Mouse (Mus musculus) small intestine, adult 2 months (tissue): ENCODE results near the gene Ube2e1. TPM values are rescaled to one million over a fixed set of nuclear protein-coding genes. Genes with fewer than 3 reads are reported as not detected.

Source experiments
- H3K27ac ChIP-seq: fragments of 200-500 bp; 2 replicates; pipeline ENCODE4 v1.5.1; 2012; ENCODE audit warnings: low read depth, low read length, control low read depth, inconsistent platforms; ENCODE audit not compliant: insufficient read depth
- H3K27me3 ChIP-seq: fragments of 200-500 bp; 2 replicates; pipeline ENCODE4 v1.6.1; 2012; ENCODE audit warnings: mild to moderate bottlenecking, moderate library complexity, low read length, inconsistent platforms; ENCODE audit not compliant: control insufficient read depth, insufficient read depth
- H3K36me3 ChIP-seq: fragments of 200-500 bp; 2 replicates; pipeline ENCODE4 v1.6.1; 2012; ENCODE audit warnings: mild to moderate bottlenecking, low read length, control low read depth, inconsistent platforms; ENCODE audit not compliant: control insufficient read depth, insufficient read depth
- H3K4me1 ChIP-seq: fragments of 200-500 bp; 2 replicates; pipeline ENCODE4 v1.6.1; 2012; ENCODE audit warnings: low read length, inconsistent platforms, mixed read lengths; ENCODE audit not compliant: control insufficient read depth, insufficient read depth, insufficient read length
- H3K4me3 ChIP-seq: fragments of 200-500 bp; 2 replicates; pipeline ENCODE4 v1.5.1; 2012; ENCODE audit warnings: low read depth, mild to moderate bottlenecking, control low read depth, inconsistent platforms, low read length, moderate library complexity
- CTCF ChIP-seq: fragments of 200-500 bp; IDR thresholded peaks from 2 replicates; pipeline ENCODE4 v1.5.1; 2012; ENCODE audit warnings: low read depth, mild to moderate bottlenecking, control low read depth, inconsistent platforms, low read length, moderate library complexity, mixed read lengths; ENCODE audit not compliant: insufficient replicate concordance, insufficient read length; ENCODE audit errors: extremely low read depth
- POLR2A ChIP-seq: fragments of 200-500 bp; IDR thresholded peaks from 2 replicates; pipeline ENCODE4 v1.6.1; 2012; ENCODE audit warnings: low read depth, mild to moderate bottlenecking, control low read depth, inconsistent platforms, low read length, moderate library complexity
- WGBS: fragments of 180-500 bp; shearing (Covaris S2); methylation state at CpG from one replicate; pipeline ENCODE4 v1.1.7; 2018; 5-methylcytosine and 5-hydroxymethylcytosine counted together
- polyA plus RNA-seq: library from polyadenylated mRNA; depleted of rRNA; stranded (reverse); fragments of >200 nt; gene quantifications from 2 replicates; pipeline ENCODE4 v1.2.3, GENCODE M21; 2012

Gene Ube2e1
- polyA plus RNA-seq, 1 experiment: 6.8 TPM

DNA sequence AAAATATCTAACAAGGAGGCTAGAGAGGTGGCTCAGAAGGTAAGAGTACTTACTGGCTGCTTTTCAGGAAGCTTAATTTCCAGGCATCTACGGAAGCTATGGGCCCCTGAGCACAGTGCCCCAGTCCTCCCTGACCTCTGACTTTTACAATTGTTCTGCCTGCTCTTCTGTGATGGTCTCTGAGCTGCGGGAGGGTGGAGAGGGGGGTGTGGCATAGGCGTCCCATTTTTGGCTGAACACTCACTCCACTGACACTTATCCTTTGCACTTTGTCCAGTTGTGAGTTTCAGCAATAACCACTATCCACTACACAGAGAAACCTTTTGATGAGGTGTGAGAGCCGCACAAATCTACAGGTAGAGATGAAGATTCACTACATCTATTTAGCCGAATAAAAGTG is 35.4 kb upstream of the Ube2e1 start:
- Histone ChIP-seq H3K4me3 (no peak overlapping the region), H3K4me1 (no peaks in the 10 kb centered on the region), H3K36me3 (no peaks in the 10 kb centered on the region), H3K27ac (no peak overlapping the region), H3K27me3 (no peaks in the 10 kb centered on the region)
- WGBS: 59% methylated on average over 5 of the region's 5 CpGs
- TF ChIP-seq POLR2A: no peak
- TF ChIP-seq CTCF: no peak

DNA sequence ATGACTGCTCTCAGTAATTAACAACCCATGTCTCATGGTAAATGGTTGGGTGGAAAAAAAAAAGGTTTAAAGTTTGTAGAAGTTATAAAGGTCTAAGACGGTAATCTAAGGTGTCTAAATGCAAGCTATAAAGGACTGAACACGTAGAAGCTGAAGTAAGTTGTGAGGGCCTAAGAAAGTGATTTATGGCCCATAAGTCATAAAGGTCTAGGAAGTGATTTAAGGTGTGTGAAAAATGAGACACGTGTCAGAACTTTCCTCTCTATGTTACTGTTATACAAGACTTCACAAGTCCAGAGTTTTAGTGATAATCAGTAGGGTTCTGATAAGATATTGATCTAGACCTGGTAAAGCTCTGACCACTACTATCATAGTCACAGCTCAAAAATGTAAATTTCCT is 32.7 kb upstream of the Ube2e1 start:
- Histone ChIP-seq H3K27ac (no peak overlapping the region), H3K4me1 (no peaks in the 10 kb centered on the region), H3K4me3 (no peak overlapping the region), H3K36me3 (no peaks in the 10 kb centered on the region), H3K27me3 (no peaks in the 10 kb centered on the region)
- 17% methylated on average over 3 of the region's 3 CpGs for WGBS
- no peak for TF ChIP-seq POLR2A
- TF ChIP-seq CTCF: no peak

DNA sequence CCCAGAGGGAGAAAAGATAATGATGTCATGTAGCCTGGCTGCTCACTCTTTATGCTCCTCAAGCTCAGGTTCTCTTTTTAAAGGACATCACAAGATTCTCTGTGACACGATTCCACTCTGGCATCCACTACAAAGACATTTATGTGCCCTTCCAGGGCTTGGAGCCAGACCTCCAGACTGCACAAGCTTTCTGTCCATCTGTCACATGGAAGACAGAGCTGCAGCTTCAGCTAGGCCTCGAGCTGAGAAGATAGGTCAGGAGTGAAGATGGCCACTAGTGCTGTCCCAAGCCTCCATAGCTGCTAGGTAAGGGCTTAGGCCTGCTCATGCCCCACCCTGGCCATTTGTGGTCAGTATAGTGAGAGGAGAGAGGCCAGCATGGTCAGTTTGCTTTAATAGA is 24.8 kb upstream of the Ube2e1 start:
- no peak overlapping the region for H3K4me3 ChIP-seq
- no peaks in the 10 kb centered on the region for H3K36me3 ChIP-seq
- TF ChIP-seq POLR2A: no peak
- no peak for TF ChIP-seq CTCF
- no peaks in the 10 kb centered on the region for H3K4me1 ChIP-seq
- no peaks in the 10 kb centered on the region for H3K27me3 ChIP-seq
- no peak overlapping the region for H3K27ac ChIP-seq
- WGBS: 52% methylated on average over 2 of the region's 2 CpGs

DNA sequence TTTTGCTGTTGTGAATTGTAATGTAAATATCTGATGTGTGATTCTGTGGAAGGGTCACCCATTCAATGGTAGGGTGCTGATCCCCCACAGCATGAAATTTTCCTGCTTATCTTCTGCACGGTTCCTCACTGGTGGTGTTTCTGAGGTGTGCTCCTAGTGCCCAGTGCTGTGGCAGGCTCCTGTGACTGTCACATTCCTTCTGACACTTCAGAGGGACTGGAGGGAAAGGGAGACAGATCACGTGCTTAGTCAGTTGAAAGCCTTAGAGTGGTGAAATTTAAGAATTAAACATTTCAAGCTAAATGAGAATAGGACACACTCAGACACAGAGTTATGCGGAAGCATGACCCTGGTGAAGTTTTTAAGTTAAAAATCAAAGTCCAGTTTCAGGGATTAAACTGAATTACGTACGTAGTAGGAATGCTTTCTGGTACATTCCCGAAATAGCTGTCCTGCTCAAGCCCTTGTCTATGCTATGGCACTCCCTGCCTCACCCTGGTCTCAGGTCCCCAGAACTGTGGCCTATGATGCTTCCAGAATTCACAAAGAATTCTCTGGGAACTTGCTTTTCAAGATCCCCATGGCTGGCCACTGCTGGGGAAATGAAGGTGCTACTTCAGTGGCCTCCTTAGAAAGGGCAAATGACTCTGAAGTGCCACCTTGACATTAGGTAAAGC is 24.0 kb upstream of the Ube2e1 start:
- no peaks in the 10 kb centered on the region for H3K4me1 ChIP-seq
- no peak for TF ChIP-seq CTCF
- no peaks in the 10 kb centered on the region for H3K36me3 ChIP-seq
- 88% methylated on average over 6 of the region's 6 CpGs for WGBS
- H3K27me3 ChIP-seq: no peaks in the 10 kb centered on the region
- H3K4me3 ChIP-seq: no peak overlapping the region
- no peak overlapping the region for H3K27ac ChIP-seq

- H3K27me3 ChIP-seq: no peaks in the 10 kb centered on the region
- 46% methylated on average over 3 of the region's 3 CpGs for WGBS
- H3K36me3 ChIP-seq: no peaks in the 10 kb centered on the region
- TF ChIP-seq CTCF (no peak), POLR2A (no peak)
- H3K4me3 ChIP-seq: no peak overlapping the region
- H3K4me1 ChIP-seq: no peaks in the 10 kb centered on the region
- no peak overlapping the region for H3K27ac ChIP-seq
These were observed 21.9 kb upstream of the Ube2e1 start for GRCm38 (mm10) chr14:18353525-18353924.

DNA sequence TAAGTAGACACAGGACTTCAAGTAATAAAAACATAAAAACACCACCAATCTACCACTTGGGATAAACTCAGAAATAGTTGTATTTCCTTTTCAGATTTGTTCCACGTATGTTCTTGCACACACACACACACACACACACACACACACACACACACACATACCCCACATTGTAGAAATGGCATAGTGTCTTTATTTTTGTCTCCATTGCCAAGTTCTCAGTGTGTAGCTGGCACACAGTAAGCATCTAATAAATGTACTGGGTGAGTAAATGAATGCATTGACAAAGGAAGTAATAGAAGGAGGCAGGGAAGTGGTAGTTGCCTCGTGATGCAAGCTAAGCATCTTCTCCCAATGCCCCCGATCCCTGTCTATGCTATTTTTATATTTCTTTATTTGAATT is 21.3 kb upstream of the Ube2e1 start:
- no peaks in the 10 kb centered on the region for H3K36me3 ChIP-seq
- H3K4me3 ChIP-seq: no peak overlapping the region
- no peaks in the 10 kb centered on the region for H3K27me3 ChIP-seq
- no peaks in the 10 kb centered on the region for H3K4me1 ChIP-seq
- 74% methylated on average over 3 of the region's 3 CpGs for WGBS
- TF ChIP-seq POLR2A (no peak), CTCF (no peak)
- no peak overlapping the region for H3K27ac ChIP-seq

DNA sequence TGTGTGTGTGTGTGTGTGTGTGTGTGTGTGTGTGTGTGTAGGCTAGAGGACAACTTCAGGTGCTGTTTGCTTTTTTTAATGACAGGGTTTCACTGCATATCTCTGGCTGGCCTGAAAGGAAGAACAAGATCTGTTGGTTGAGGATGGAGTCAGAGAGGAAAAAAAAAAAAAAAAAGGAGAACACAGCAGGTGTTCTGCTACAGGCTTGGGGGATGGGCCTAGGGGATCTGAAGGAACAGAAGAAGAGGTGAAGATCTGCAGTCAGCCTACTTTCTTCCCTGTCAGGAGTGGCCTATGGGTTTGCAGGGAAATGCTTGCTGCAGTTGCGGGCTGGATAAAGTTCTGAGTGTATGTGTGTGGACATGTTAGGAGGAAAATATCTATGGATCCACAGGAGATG is 19.0 kb upstream of the Ube2e1 start:
- Histone ChIP-seq H3K36me3 (no peaks in the 10 kb centered on the region), H3K27me3 (no peaks in the 10 kb centered on the region), H3K27ac (no peak overlapping the region), H3K4me1 (no peaks in the 10 kb centered on the region), H3K4me3 (no peak overlapping the region)
- 87% methylated on average over 1 of the region's 1 CpGs for WGBS
- TF ChIP-seq POLR2A (no peak), CTCF (no peak)

- no peak overlapping the region for H3K4me3 ChIP-seq
- no peaks in the 10 kb centered on the region for H3K4me1 ChIP-seq
- H3K27ac ChIP-seq: no peak overlapping the region
- no peaks in the 10 kb centered on the region for H3K27me3 ChIP-seq
- H3K36me3 ChIP-seq: no peaks in the 10 kb centered on the region
- 52% methylated on average over 5 of the region's 5 CpGs for WGBS
- TF ChIP-seq CTCF (no peak), POLR2A (no peak)
These were observed 18.2 kb upstream of the Ube2e1 start for GRCm38 (mm10) chr14:18349871-18350270.
